Mouse (Mus musculus) CD4-positive, CD25-positive, alpha-beta regulatory T cell, adult 9 weeks (primary cell): ENCODE results near the gene 5730455P16Rik. TPM values are rescaled to one million over a fixed set of nuclear protein-coding genes. Genes with fewer than 3 reads are reported as not detected.

ENCODE experiments used
- polyA plus RNA-seq: library from polyadenylated mRNA; unstranded; fragments of 100-300 nt; shearing (Covaris generic); gene quantifications from one replicate; pipeline ENCODE4 v1.2.1, GENCODE M21; 2017

5730455P16Rik gene
- polyA plus RNA-seq: 17.2 TPM

GRCm38 (mm10) chr11:80377712-80378451 is at the start of gene 5730455P16Rik:
TSS of gene 5730455P16Rik (minus strand) at chr11:80378034.

DNA sequence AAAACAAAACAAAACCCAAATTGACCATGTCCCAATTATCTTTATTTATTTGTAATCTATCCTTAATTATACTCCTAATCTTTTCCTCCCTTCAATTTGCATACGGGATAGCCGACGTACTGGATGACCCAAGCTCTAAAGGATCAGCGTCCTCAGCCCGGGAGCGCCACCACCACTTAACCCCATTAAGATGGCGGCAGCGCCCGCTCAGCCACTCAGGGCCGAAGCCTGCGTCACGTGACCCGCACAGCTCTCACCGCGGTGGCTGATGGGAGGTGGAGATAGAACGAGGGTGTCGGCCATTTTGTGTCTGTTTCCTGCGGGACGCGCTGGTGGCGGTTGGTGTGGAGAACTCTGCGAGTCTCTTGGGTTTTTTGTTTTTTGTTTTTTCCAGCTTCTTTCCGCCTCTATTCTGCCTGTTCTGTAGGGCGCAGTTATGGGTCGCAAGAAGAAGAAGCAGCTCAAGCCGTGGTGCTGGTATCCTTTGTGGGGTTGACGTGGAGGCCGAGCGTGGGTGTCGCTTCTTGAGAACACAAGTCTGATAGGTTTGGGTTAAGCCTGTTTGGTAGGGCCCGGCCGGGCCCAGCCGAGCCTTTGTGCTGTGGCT is 5.3 kb upstream of the 5730455P16Rik start, which contains the start of gene Zfp207:
Gene Zfp207, plus strand, starts transcription at position 261 of the 607 bp plus-strand sequence.

Other genes with a start within 250 kb of the 5730455P16Rik start
- 22.4 TPM for gene Tefm, start 235.9 kb downstream of the 5730455P16Rik start, polyA plus RNA-seq
- not detected for gene Adap2, start 223.9 kb downstream of the 5730455P16Rik start, polyA plus RNA-seq
- gene Rnf135, start 194.2 kb downstream of the 5730455P16Rik start, polyA plus RNA-seq: 14.8 TPM
- gene Rhot1, start 169.0 kb downstream of the 5730455P16Rik start, polyA plus RNA-seq: 17.8 TPM
- gene Rhbdl3, start 77.1 kb downstream of the 5730455P16Rik start, polyA plus RNA-seq: 0.45 TPM
- gene Zfp207, start 5.2 kb upstream of the 5730455P16Rik start, polyA plus RNA-seq: 271 TPM
- gene Psmd11, start 50.6 kb upstream of the 5730455P16Rik start, polyA plus RNA-seq: 173 TPM
- gene Cdk5r1, start 99.0 kb upstream of the 5730455P16Rik start, polyA plus RNA-seq: 0.47 TPM